Mouse (Mus musculus) G1E (cell line): Measurements from ENCODE around the gene Tbc1d24.

ENCODE experiments used
- CTCF ChIP-seq: IDR thresholded peaks from 2 replicates; pipeline ENCODE4 v1.5.1; 2012; ENCODE audit warnings: low read depth, low read length, inconsistent platforms, mixed read lengths
- GATA2 ChIP-seq: IDR thresholded peaks from 2 replicates; pipeline ENCODE4 v1.6.1; 2012; ENCODE audit warnings: low read depth, low read length, inconsistent platforms, borderline replicate concordance
- POLR2AphosphoS5 ChIP-seq: IDR thresholded peaks from 2 replicates; pipeline ENCODE4 v1.6.1; 2012; ENCODE audit warnings: low read depth, low read length, inconsistent platforms; ENCODE audit not compliant: insufficient replicate concordance
- TAL1 ChIP-seq: conservative IDR thresholded peaks from 2 replicates; pipeline ENCODE4 v1.6.1; 2012; ENCODE audit warnings: low read depth, low read length, inconsistent platforms, mixed read lengths

- TF ChIP-seq TAL1, result no peak
- TF ChIP-seq CTCF, result no peak
- TF ChIP-seq POLR2AphosphoS5, result no peak
- TF ChIP-seq GATA2, result no peak
These were observed 40.6 kb downstream of the Tbc1d24 start for GRCm38 (mm10) chr17:24164566-24165259.
